Mouse (Mus musculus) lung, embryonic 15.5 days (tissue): ENCODE data around the gene Vav3. TPM values are rescaled to one million over a fixed set of nuclear protein-coding genes. Genes with fewer than 3 reads are reported as not detected.

Experiments used
- ATAC-seq: fragments of 200-750 bp; cut with Nextera tagmentation; 2 replicates; pipeline ENCODE4 v1.8.0; 2017; ENCODE audit warnings: moderate number of reproducible peaks, borderline replicate concordance; ENCODE audit not compliant: low FRiP score, low TSS enrichment; ENCODE audit errors: extremely low read depth
- H3K27ac ChIP-seq: fragments of 300-500 bp; sonication (generic); 2 replicates; pipeline ENCODE4 v1.5.1; 2015; ENCODE audit warnings: moderate library complexity, mild to moderate bottlenecking, inconsistent platforms
- H3K27me3 ChIP-seq: fragments of 300-500 bp; sonication (generic); 2 replicates; pipeline ENCODE4 v1.6.1; 2015; ENCODE audit warnings: inconsistent platforms
- H3K36me3 ChIP-seq: fragments of 300-500 bp; sonication (generic); 2 replicates; pipeline ENCODE4 v1.6.1; 2015; ENCODE audit warnings: inconsistent platforms
- H3K4me1 ChIP-seq: fragments of 300-500 bp; sonication (generic); 2 replicates; pipeline ENCODE4 v1.6.1; 2015; ENCODE audit warnings: inconsistent platforms
- H3K4me2 ChIP-seq: fragments of 300-500 bp; sonication (generic); 2 replicates; pipeline ENCODE4 v1.6.1; 2015; ENCODE audit warnings: inconsistent platforms, mild to moderate bottlenecking, moderate library complexity
- H3K4me3 ChIP-seq: fragments of 300-500 bp; sonication (generic); 2 replicates; pipeline ENCODE4 v1.5.1; 2015; ENCODE audit warnings: mild to moderate bottlenecking, inconsistent platforms
- H3K9ac ChIP-seq: fragments of 300-500 bp; sonication (generic); 2 replicates; pipeline ENCODE4 v1.6.1; 2015; ENCODE audit warnings: inconsistent platforms
- H3K9me3 ChIP-seq: fragments of 300-500 bp; sonication (generic); 2 replicates; pipeline ENCODE4 v1.6.1; 2016; ENCODE audit warnings: inconsistent platforms
- WGBS: fragments of 180-500 bp; shearing (Covaris S2); methylation state at CpG from one replicate; pipeline ENCODE4 v1.1.7; 2015; 5-methylcytosine and 5-hydroxymethylcytosine counted together
- polyA plus RNA-seq: library from polyadenylated mRNA; unstranded; fragments of >200 nt; fragmentation: Nextera tagmentation; extraction: Ambion mirVana; gene quantifications from 2 replicates; pipeline ENCODE4 v1.2.1, GENCODE M21; 2015

Vav3 gene
- polyA plus RNA-seq, 1 experiment from 2014 or later = 8.4 TPM

GRCm38 (mm10) chr3:109323447-109324300 lies 16.8 kb upstream of the Vav3 start:
- 60% methylated on average over 7 of the region's 7 CpGs for WGBS

GRCm38 (mm10) chr3:109327128-109327527 lies 13.3 kb upstream of the Vav3 start:
- no peaks in the 10 kb centered on the region for H3K9me3 ChIP-seq
- H3K27me3 ChIP-seq = no peaks in the 10 kb centered on the region
- no peak overlapping the region for H3K4me3 ChIP-seq
- no peak overlapping the region for H3K4me2 ChIP-seq
- H3K36me3 ChIP-seq = no peaks in the 10 kb centered on the region
- no peak for ATAC-seq
- no peak overlapping the region for H3K27ac ChIP-seq
- WGBS = 73% methylated on average over 3 of the region's 3 CpGs
- no peaks in the 10 kb centered on the region for H3K4me1 ChIP-seq
- H3K9ac ChIP-seq = no peak overlapping the region

More at GRCm38 (mm10) chr3:109323447-109324300, 16.8 kb upstream of the Vav3 start:
- no peaks in the 10 kb centered on the region for H3K36me3 ChIP-seq
- H3K4me2 ChIP-seq = no peak overlapping the region
- no peak for ATAC-seq
- no peaks in the 10 kb centered on the region for H3K4me1 ChIP-seq
- H3K4me3 ChIP-seq = no peak overlapping the region
- H3K9ac ChIP-seq = no peak overlapping the region
- no peaks in the 10 kb centered on the region for H3K27me3 ChIP-seq
- no peak overlapping the region for H3K27ac ChIP-seq
- no peaks in the 10 kb centered on the region for H3K9me3 ChIP-seq

- Histone ChIP-seq H3K9ac (no peak overlapping the region), H3K4me2 (no peak overlapping the region), H3K9me3 (no peaks in the 10 kb centered on the region), H3K27ac (no peak overlapping the region), H3K4me1 (no peaks in the 10 kb centered on the region), H3K27me3 (no peaks in the 10 kb centered on the region), H3K4me3 (no peak overlapping the region), H3K36me3 (no peaks in the 10 kb centered on the region)
- 72% methylated on average over 5 of the region's 5 CpGs for WGBS
- ATAC-seq = no peak
These were observed 7.7 kb upstream of the Vav3 start for GRCm38 (mm10) chr3:109332755-109333154.

GRCm38 (mm10) chr3:109335470-109335869 lies 5.0 kb upstream of the Vav3 start:
- no peaks in the 10 kb centered on the region for H3K9me3 ChIP-seq
- no peak overlapping the region for H3K4me3 ChIP-seq
- H3K27me3 ChIP-seq = no peaks in the 10 kb centered on the region
- H3K36me3 ChIP-seq = no peaks in the 10 kb centered on the region
- H3K4me1 ChIP-seq = no peaks in the 10 kb centered on the region
- ATAC-seq = no peak
- no peak overlapping the region for H3K9ac ChIP-seq
- WGBS = 69% methylated on average over 1 of the region's 1 CpGs
- no peak overlapping the region for H3K4me2 ChIP-seq
- no peak overlapping the region for H3K27ac ChIP-seq

GRCm38 (mm10) chr3:109339290-109339689 lies 1.2 kb upstream of the Vav3 start:
- Histone ChIP-seq H3K27me3 (peaks cover 13% of the 10 kb centered on the region; the same call in 1 of the 2 replicates), H3K27ac (no peak overlapping the region), H3K4me1 (peaks cover 12% of the 10 kb centered on the region), H3K9ac (no peak overlapping the region), H3K9me3 (no peaks in the 10 kb centered on the region), H3K4me2 (peak overlapping the region; percentile 85), H3K4me3 (no peak overlapping the region), H3K36me3 (no peaks in the 10 kb centered on the region)
- ATAC-seq = no peak
- 47% methylated on average over 9 of the region's 9 CpGs for WGBS

- Histone ChIP-seq H3K27ac (peak overlapping the region; percentile 77), H3K9me3 (no peaks in the 10 kb centered on the region), H3K36me3 (no peaks in the 10 kb centered on the region), H3K27me3 (peaks cover 13% of the 10 kb centered on the region; the same call in 1 of the 2 replicates), H3K4me3 (peak overlapping the region; percentile 56), H3K4me1 (peaks cover 12% of the 10 kb centered on the region), H3K9ac (peak overlapping the region; percentile 49), H3K4me2 (peak overlapping the region; percentile 85)
- no peak for ATAC-seq
- 1% methylated on average over 9 of the region's 9 CpGs for WGBS
These were observed 546 bp upstream of the Vav3 start for GRCm38 (mm10) chr3:109339941-109340273.

GRCm38 (mm10) chr3:109341071-109341480 lies 623 bp downstream of the Vav3 start:
- ATAC-seq = no peak
- H3K36me3 ChIP-seq = no peaks in the 10 kb centered on the region
- WGBS = under 1% methylated on average over 18 of the region's 18 CpGs

GRCm38 (mm10) chr3:109341631-109342030 lies 1.2 kb downstream of the Vav3 start:
- Histone ChIP-seq H3K9me3 (no peaks in the 10 kb centered on the region), H3K27me3 (peaks cover 13% of the 10 kb centered on the region; the same call in 1 of the 2 replicates), H3K9ac (peak overlapping the region; percentile 19; the same call in 1 of the 2 replicates), H3K4me1 (peaks cover 12% of the 10 kb centered on the region), H3K4me3 (peak overlapping the region; percentile 56), H3K36me3 (no peaks in the 10 kb centered on the region), H3K27ac (peak overlapping the region; percentile 77; the same call in 1 of the 2 replicates), H3K4me2 (peak overlapping the region; percentile 85)
- ATAC-seq = no peak
- 3% methylated on average over 8 of the region's 8 CpGs for WGBS

More at GRCm38 (mm10) chr3:109341071-109341480, 623 bp downstream of the Vav3 start:
- H3K9me3 ChIP-seq = no peaks in the 10 kb centered on the region
- H3K4me2 ChIP-seq = peak overlapping the region; percentile 85
- peak overlapping the region; percentile 49 for H3K9ac ChIP-seq
- peak overlapping the region; percentile 56 for H3K4me3 ChIP-seq
- peaks cover 12% of the 10 kb centered on the region for H3K4me1 ChIP-seq
- peak overlapping the region; percentile 77; the same call in 1 of the 2 replicates for H3K27ac ChIP-seq
- H3K27me3 ChIP-seq = peaks cover 13% of the 10 kb centered on the region; the same call in 1 of the 2 replicates

- 69% methylated on average over 4 of the region's 4 CpGs for WGBS
These were observed 11.7 kb downstream of the Vav3 start for GRCm38 (mm10) chr3:109351956-109352684.

GRCm38 (mm10) chr3:109352690-109353089 lies 12.2 kb downstream of the Vav3 start:
- Histone ChIP-seq H3K9ac (no peak overlapping the region), H3K4me3 (no peak overlapping the region), H3K4me1 (0 out of 2 replicates have a peak, but pooled peaks cover 2% of the 10 kb centered on the region), H3K27me3 (no peaks in the 10 kb centered on the region), H3K9me3 (no peaks in the 10 kb centered on the region), H3K27ac (no peak overlapping the region), H3K36me3 (no peaks in the 10 kb centered on the region), H3K4me2 (no peak overlapping the region)
- no peak for ATAC-seq
- 54% methylated on average over 6 of the region's 6 CpGs for WGBS

More at GRCm38 (mm10) chr3:109351956-109352684, 11.7 kb downstream of the Vav3 start:
- Histone ChIP-seq H3K4me3 (no peak overlapping the region), H3K9me3 (no peaks in the 10 kb centered on the region), H3K36me3 (no peaks in the 10 kb centered on the region), H3K9ac (no peak overlapping the region), H3K27me3 (no peaks in the 10 kb centered on the region), H3K4me1 (0 out of 2 replicates have a peak, but pooled peaks cover 2% of the 10 kb centered on the region), H3K4me2 (no peak overlapping the region), H3K27ac (no peak overlapping the region)
- no peak for ATAC-seq

GRCm38 (mm10) chr3:109353814-109354213 lies 13.4 kb downstream of the Vav3 start:
- 75% methylated on average over 5 of the region's 5 CpGs for WGBS
- Histone ChIP-seq H3K4me3 (no peak overlapping the region), H3K36me3 (no peaks in the 10 kb centered on the region), H3K4me1 (0 out of 2 replicates have a peak, but pooled peaks cover 2% of the 10 kb centered on the region), H3K9ac (no peak overlapping the region), H3K27me3 (no peaks in the 10 kb centered on the region), H3K27ac (no peak overlapping the region), H3K9me3 (no peaks in the 10 kb centered on the region), H3K4me2 (no peak overlapping the region)
- no peak for ATAC-seq
